Mouse (Mus musculus) stomach, postnatal 0 days (tissue): ENCODE measurements at regions not wholly inside any gene's neighbourhood (a gene's known extent, or its start where the extent isn't known, plus 50 kb on each side); places are given as distances from the start of the nearest gene placed in this dataset.

Source experiments
- CTCF ChIP-seq: IDR thresholded peaks from 2 replicates; pipeline ENCODE4 v1.5.1; 2016; ENCODE audit warnings: antibody characterized with exemption, low read depth, mild to moderate bottlenecking, moderate library complexity
- EP300 ChIP-seq: optimal IDR thresholded peaks from 2 replicates; pipeline ENCODE3; 2016; ENCODE audit warnings: antibody characterized with exemption

GRCm38 (mm10) chr13:7518090-7518489 lies 684.6 kb upstream of the Adarb2 start:
- TF ChIP-seq CTCF (no peak), EP300 (no peak)
